Mouse (Mus musculus): ENCODE measurements around the gene Gipc1. TPM values are rescaled to one million over a fixed set of nuclear protein-coding genes. Genes with fewer than 3 reads are reported as not detected.
A peak's percentile ranks its signal among the peaks of the same experiment; 100 is the strongest.

Gipc1 gene
- polyA plus RNA-seq, 1 experiment from 2014 or later: 107 TPM

- Histone ChIP-seq H3K36me3 (ENCODE audit: control insufficient read depth, insufficient read depth, low read length) (peaks cover 87% of the 10 kb centered on the region), H3K4me3 (ENCODE audit: low read depth, low read length) (no peak overlapping the region), H3K27ac (replicated peaks; ENCODE audit: low read depth, low read length) (peak overlapping the region; percentile 78), H3K4me2 (ENCODE audit: low read depth, low read length) (no peak overlapping the region), H3K4me1 (ENCODE audit: control insufficient read depth, insufficient read depth, low read length) (peaks cover 18% of the 10 kb centered on the region), H3K9ac (ENCODE audit: low read depth, low read length) (no peak overlapping the region), H3K9me3 (ENCODE audit: control insufficient read depth, low read length) (no peaks in the 10 kb centered on the region), H3K27me3 (replicated peaks; ENCODE audit: control insufficient read depth, insufficient read depth, low read length) (no peaks in the 10 kb centered on the region)
- peak; percentile 84 for DNase-seq (ENCODE audit: low spot score)
- WGBS: 41% methylated on average over 5 of the region's 5 CpGs
- ATAC-seq (ENCODE audit: low read depth): peak; percentile 45; the same call in 1 of the 2 replicates
These were observed 28.1 kb downstream of the Gipc1 start for GRCm38 (mm10) chr8:83680603-83681002.

DNA sequence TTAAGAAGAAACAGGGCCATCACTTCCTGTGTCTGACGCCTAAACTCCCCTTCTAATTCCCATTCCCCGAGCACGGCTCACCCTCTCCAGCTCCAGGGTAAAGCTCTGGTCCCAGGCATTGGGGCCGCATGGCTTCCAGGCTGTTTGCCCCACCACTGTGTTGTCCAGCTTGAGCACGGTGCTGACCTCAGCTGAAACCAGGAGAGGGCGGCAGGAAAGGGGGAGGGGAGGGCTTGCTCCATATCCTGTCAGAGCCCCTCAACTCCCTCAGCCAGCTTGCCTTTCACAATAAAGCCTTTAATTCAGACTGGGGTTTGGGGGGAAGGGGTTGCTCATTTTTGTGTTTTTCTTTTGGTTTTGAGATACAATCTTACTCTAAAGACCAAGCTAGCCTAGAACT is 28.6 kb downstream of the Gipc1 start:
- no peaks in the 10 kb centered on the region for H3K9me3 ChIP-seq (ENCODE audit: control insufficient read depth, low read length)
- H3K9ac ChIP-seq (ENCODE audit: low read depth, low read length): no peak overlapping the region
- 0 out of 2 replicates have a peak overlapping the region, but pooled peaks have one; percentile 13 for H3K4me2 ChIP-seq (ENCODE audit: low read depth, low read length)
- peak overlapping the region; percentile 78 for H3K27ac ChIP-seq (replicated peaks; ENCODE audit: low read depth, low read length)
- H3K27me3 ChIP-seq (replicated peaks; ENCODE audit: control insufficient read depth, insufficient read depth, low read length): no peaks in the 10 kb centered on the region
- ATAC-seq (ENCODE audit: low read depth): peak; percentile 66; the same call in 1 of the 2 replicates
- peaks cover 86% of the 10 kb centered on the region for H3K36me3 ChIP-seq (ENCODE audit: control insufficient read depth, insufficient read depth, low read length)
- no peak overlapping the region for H3K4me3 ChIP-seq (ENCODE audit: low read depth, low read length)
- peaks cover 18% of the 10 kb centered on the region for H3K4me1 ChIP-seq (ENCODE audit: control insufficient read depth, insufficient read depth, low read length)
- DNase-seq (ENCODE audit: low spot score): peak; percentile 54
- WGBS: 15% methylated on average over 6 of the region's 6 CpGs

GRCm38 (mm10) chr8:83684517-83684916 is 32.0 kb downstream of the Gipc1 start:
- 94% methylated on average over 9 of the region's 9 CpGs for WGBS
- no peak for DNase-seq (ENCODE audit: low spot score)
- H3K9ac ChIP-seq (ENCODE audit: low read depth, low read length): no peak overlapping the region
- no peak overlapping the region for H3K4me3 ChIP-seq (ENCODE audit: low read depth, low read length)
- no peak overlapping the region for H3K27ac ChIP-seq (replicated peaks; ENCODE audit: low read depth, low read length)
- H3K4me2 ChIP-seq (ENCODE audit: low read depth, low read length): no peak overlapping the region
- H3K4me1 ChIP-seq (ENCODE audit: control insufficient read depth, insufficient read depth, low read length): peaks cover 18% of the 10 kb centered on the region
- H3K27me3 ChIP-seq (replicated peaks; ENCODE audit: control insufficient read depth, insufficient read depth, low read length): no peaks in the 10 kb centered on the region
- no peak for ATAC-seq (ENCODE audit: low read depth)
- H3K36me3 ChIP-seq (ENCODE audit: control insufficient read depth, insufficient read depth, low read length): peaks cover 71% of the 10 kb centered on the region
- H3K9me3 ChIP-seq (ENCODE audit: control insufficient read depth, low read length): no peaks in the 10 kb centered on the region

GRCm38 (mm10) chr8:83689264-83689663 is 36.8 kb downstream of the Gipc1 start:
- no peaks in the 10 kb centered on the region for H3K9me3 ChIP-seq (ENCODE audit: control insufficient read depth, low read length)
- H3K27ac ChIP-seq (replicated peaks; ENCODE audit: low read depth, low read length): no peak overlapping the region
- H3K4me1 ChIP-seq (ENCODE audit: control insufficient read depth, insufficient read depth, low read length): no peaks in the 10 kb centered on the region; the same call in 1 of the 2 replicates
- ATAC-seq (ENCODE audit: low read depth) (no peak), DNase-seq (ENCODE audit: low spot score) (no peak)
- no peak overlapping the region for H3K9ac ChIP-seq (ENCODE audit: low read depth, low read length)
- peaks cover 64% of the 10 kb centered on the region for H3K36me3 ChIP-seq (ENCODE audit: control insufficient read depth, insufficient read depth, low read length)
- H3K27me3 ChIP-seq (replicated peaks; ENCODE audit: control insufficient read depth, insufficient read depth, low read length): no peaks in the 10 kb centered on the region
- H3K4me2 ChIP-seq (ENCODE audit: low read depth, low read length): no peak overlapping the region
- 91% methylated on average over 6 of the region's 6 CpGs for WGBS
- H3K4me3 ChIP-seq (ENCODE audit: low read depth, low read length): no peak overlapping the region

- H3K9ac ChIP-seq (ENCODE audit: low read depth, low read length): no peak overlapping the region
- H3K4me3 ChIP-seq (ENCODE audit: low read depth, low read length): no peak overlapping the region
- no peaks in the 10 kb centered on the region for H3K27me3 ChIP-seq (replicated peaks; ENCODE audit: control insufficient read depth, insufficient read depth, low read length)
- H3K9me3 ChIP-seq (ENCODE audit: control insufficient read depth, low read length): no peaks in the 10 kb centered on the region
- peaks cover 33% of the 10 kb centered on the region for H3K36me3 ChIP-seq (ENCODE audit: control insufficient read depth, insufficient read depth, low read length)
- 81% methylated on average over 10 of the region's 10 CpGs for WGBS
- no peak overlapping the region for H3K4me2 ChIP-seq (ENCODE audit: low read depth, low read length)
- H3K4me1 ChIP-seq (ENCODE audit: control insufficient read depth, insufficient read depth, low read length): peaks cover 15% of the 10 kb centered on the region
- DNase-seq (ENCODE audit: low spot score) (no peak), ATAC-seq (ENCODE audit: low read depth) (no peak)
- H3K27ac ChIP-seq (replicated peaks; ENCODE audit: low read depth, low read length): no peak overlapping the region
These were observed 41.2 kb downstream of the Gipc1 start for GRCm38 (mm10) chr8:83693609-83694236.

DNA sequence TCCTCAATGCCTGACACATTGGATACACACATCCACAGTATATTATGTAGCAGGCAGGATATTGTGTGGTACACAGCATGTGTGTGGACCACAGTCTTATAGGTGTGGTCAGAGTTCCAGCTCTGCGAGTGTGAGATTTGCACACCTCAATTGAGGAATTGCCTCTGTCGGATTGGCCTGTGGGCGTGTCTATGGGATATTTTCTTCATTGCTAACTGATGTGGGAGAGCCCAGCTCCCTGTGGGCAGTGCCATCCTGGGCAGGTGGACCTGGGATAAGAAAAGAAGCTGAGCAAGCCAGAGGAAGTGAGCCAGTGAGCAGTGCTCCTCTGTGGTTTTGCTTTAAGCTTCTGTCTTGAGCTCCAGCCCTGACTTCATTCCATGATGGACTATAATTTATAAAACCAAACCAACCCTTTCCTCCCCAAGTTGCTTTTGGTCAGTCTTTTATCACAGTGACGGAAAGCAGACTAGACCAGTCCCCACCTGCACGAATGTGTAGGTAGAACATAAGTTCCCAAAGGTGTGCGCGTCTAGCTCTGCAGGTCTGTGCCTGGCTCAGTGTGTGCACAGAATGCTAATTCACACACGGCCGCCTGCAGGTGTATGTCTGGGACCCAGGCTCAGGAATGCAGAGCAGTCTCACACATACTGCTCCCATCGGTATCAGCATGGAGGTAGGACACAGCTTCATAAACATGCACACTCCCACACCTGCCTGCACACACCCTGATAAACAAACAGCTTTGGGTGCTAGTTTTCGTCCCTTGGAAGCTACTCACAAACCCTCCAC is 42.1 kb downstream of the Gipc1 start:
- 87% methylated on average over 11 of the region's 11 CpGs for WGBS
- no peaks in the 10 kb centered on the region for H3K9me3 ChIP-seq (ENCODE audit: control insufficient read depth, low read length)
- H3K9ac ChIP-seq (ENCODE audit: low read depth, low read length): no peak overlapping the region
- H3K4me1 ChIP-seq (ENCODE audit: control insufficient read depth, insufficient read depth, low read length): peaks cover 17% of the 10 kb centered on the region
- no peak overlapping the region for H3K4me2 ChIP-seq (ENCODE audit: low read depth, low read length)
- ATAC-seq (ENCODE audit: low read depth): no peak
- H3K27me3 ChIP-seq (replicated peaks; ENCODE audit: control insufficient read depth, insufficient read depth, low read length): no peaks in the 10 kb centered on the region
- DNase-seq (ENCODE audit: low spot score): no peak
- peaks cover 28% of the 10 kb centered on the region for H3K36me3 ChIP-seq (ENCODE audit: control insufficient read depth, insufficient read depth, low read length)
- no peak overlapping the region for H3K27ac ChIP-seq (replicated peaks; ENCODE audit: low read depth, low read length)
- H3K4me3 ChIP-seq (ENCODE audit: low read depth, low read length): no peak overlapping the region

- Histone ChIP-seq H3K4me3 (ENCODE audit: low read depth, low read length) (no peak overlapping the region), H3K4me1 (ENCODE audit: control insufficient read depth, insufficient read depth, low read length) (peaks cover 25% of the 10 kb centered on the region), H3K27ac (replicated peaks; ENCODE audit: low read depth, low read length) (no peak overlapping the region), H3K36me3 (ENCODE audit: control insufficient read depth, insufficient read depth, low read length) (peaks cover 22% of the 10 kb centered on the region), H3K9ac (ENCODE audit: low read depth, low read length) (no peak overlapping the region), H3K27me3 (replicated peaks; ENCODE audit: control insufficient read depth, insufficient read depth, low read length) (no peaks in the 10 kb centered on the region), H3K9me3 (ENCODE audit: control insufficient read depth, low read length) (no peaks in the 10 kb centered on the region), H3K4me2 (ENCODE audit: low read depth, low read length) (no peak overlapping the region)
- no peak for ATAC-seq (ENCODE audit: low read depth)
- 83% methylated on average over 17 of the region's 17 CpGs for WGBS
- no peak for DNase-seq (ENCODE audit: low spot score)
These were observed 43.1 kb downstream of the Gipc1 start for GRCm38 (mm10) chr8:83695351-83696106.

DNA sequence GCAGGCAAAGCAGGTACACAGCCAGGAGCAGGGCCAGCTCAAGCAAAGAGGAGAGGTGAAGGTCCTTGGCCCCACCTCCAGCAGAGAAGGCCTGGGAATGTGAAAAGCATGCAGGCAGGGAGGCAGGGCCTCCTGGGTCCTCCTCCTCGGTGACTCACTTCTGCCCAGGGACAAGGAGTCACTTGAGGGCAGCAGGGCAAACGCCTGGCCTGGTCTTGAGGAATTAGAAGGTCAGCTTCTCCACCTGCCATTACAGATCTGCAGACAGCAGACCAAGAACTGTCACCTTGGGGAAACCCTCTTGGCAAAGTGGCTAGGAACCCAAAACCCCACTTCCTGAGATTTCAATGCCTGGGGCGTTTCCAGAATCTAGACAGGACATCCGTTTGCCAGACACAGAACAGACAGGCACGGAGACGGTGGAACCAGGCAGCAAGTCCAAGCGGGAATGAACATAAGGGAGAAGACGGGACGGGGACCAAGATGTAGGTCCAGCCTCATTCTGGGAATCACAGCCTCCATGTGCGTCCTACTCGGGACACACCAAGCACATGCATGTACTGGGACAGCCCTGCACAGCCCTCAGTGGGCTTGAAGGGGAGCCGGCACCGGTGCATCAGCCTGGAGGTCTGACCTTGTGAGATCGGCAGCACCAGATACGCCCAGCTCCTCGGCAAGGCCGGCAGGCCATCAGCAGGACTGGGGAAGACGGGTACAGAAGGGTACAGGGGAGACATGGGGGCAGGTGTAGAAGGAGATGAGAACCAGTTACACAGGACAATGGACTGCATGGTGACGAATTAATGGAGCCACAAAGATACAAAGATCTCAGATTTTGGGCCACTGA is 45.1 kb downstream of the Gipc1 start:
- DNase-seq (ENCODE audit: low spot score) (peak; percentile 7), ATAC-seq (ENCODE audit: low read depth) (no peak)
- H3K9ac ChIP-seq (ENCODE audit: low read depth, low read length): peak overlapping the region; percentile 87
- H3K4me3 ChIP-seq (ENCODE audit: low read depth, low read length): peak overlapping the region; percentile 86
- H3K27me3 ChIP-seq (replicated peaks; ENCODE audit: control insufficient read depth, insufficient read depth, low read length): no peaks in the 10 kb centered on the region
- peak overlapping the region; percentile 97 for H3K4me2 ChIP-seq (ENCODE audit: low read depth, low read length)
- H3K27ac ChIP-seq (replicated peaks; ENCODE audit: low read depth, low read length): no peak overlapping the region; the same call in 1 of the 2 replicates
- 0 out of 2 replicates have a peak, but pooled peaks cover 2% of the 10 kb centered on the region for H3K36me3 ChIP-seq (ENCODE audit: control insufficient read depth, insufficient read depth, low read length)
- WGBS: 35% methylated on average over 19 of the region's 19 CpGs
- H3K9me3 ChIP-seq (ENCODE audit: control insufficient read depth, low read length): no peaks in the 10 kb centered on the region
- peaks cover 25% of the 10 kb centered on the region for H3K4me1 ChIP-seq (ENCODE audit: control insufficient read depth, insufficient read depth, low read length)

Data from embryonic facial prominence, embryonic 14.5 days (tissue).